Mouse (Mus musculus): ENCODE measurements around the gene Casc3.
A peak's percentile ranks its signal among the peaks of the same experiment; 100 is the strongest.

The Casc3 gene

DNA sequence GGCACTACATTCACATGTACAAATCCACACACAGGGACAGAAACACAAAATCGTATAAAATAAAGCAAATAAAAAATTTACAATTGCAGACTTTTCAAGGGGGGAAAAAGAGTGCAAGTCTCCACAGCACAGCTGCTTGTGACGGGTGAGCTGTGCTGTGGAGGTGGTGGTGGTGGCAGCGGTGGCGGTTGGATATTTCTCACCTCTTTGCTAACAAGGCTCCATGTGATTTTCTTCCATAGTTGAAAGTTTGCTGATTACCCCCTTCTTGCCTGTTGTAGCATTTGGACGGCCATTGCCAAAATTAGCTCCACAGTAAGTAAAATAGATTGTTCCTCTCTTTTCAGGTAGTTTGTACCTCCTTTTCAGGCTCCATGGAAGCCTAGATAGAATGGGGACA, at the start of gene Casc3:
Gene Casc3 (plus strand): TSS at position 301 of the 400 bp plus-strand sequence.
- DNase-seq = no peak

- DNase-seq = no peak
These were observed 48.9 kb upstream of the Casc3 start for GRCm38 (mm10) chr11:98755726-98756380.

DNA sequence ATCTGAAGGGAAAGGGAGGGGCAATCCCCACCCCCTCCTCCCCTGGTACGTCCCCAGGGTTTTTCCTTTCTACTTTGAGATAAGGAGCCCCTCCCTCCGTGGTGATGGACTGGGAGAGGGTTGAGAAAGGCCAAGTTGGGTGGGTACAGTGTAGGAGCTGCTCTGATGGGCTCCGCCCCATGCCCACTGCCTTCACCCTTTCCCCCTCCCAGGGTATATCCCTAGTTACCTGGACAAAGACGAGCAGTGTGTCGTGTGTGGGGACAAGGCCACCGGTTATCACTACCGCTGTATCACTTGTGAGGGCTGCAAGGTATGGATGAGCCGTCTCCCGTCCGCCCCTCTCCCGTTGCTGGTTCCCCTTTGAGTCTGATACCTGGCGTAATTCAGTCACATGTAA, 48.0 kb upstream of the Casc3 start:
- DNase-seq = no peak

- DNase-seq = no peak
These were observed 42.8 kb upstream of the Casc3 start for GRCm38 (mm10) chr11:98761939-98762338.

GRCm38 (mm10) chr11:98762756-98763501, 41.8 kb upstream of the Casc3 start:
- peak; percentile 63 for DNase-seq

DNA sequence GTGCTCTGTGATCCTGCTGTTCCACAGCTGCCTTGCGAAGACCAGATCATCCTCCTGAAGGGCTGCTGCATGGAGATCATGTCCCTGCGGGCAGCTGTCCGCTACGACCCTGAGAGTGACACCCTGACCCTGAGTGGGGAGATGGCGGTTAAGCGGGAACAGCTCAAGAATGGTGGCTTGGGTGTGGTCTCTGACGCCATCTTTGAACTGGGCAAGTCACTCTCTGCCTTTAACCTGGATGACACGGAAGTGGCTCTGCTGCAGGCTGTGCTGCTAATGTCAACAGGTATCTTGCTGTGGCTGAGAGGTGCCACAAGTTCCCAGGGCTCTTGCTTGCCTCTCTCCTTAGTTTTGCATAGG, 41.2 kb upstream of the Casc3 start:
- DNase-seq = no peak

DNA sequence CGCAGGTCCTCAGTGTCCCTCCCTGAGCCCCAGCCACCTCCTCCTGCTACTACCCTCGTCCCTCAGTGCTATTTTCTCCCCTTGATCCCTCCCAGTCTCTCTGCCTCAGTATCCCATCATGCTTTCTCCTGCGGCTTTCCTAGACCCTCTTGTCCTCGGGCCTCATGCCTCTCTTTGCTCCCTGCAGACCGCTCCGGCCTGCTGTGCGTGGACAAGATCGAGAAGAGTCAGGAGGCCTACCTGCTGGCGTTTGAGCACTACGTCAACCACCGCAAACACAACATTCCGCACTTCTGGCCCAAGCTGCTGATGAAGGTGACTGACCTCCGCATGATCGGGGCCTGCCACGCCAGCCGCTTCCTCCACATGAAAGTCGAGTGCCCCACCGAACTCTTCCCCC, 40.6 kb upstream of the Casc3 start:
- no peak for DNase-seq

DNA sequence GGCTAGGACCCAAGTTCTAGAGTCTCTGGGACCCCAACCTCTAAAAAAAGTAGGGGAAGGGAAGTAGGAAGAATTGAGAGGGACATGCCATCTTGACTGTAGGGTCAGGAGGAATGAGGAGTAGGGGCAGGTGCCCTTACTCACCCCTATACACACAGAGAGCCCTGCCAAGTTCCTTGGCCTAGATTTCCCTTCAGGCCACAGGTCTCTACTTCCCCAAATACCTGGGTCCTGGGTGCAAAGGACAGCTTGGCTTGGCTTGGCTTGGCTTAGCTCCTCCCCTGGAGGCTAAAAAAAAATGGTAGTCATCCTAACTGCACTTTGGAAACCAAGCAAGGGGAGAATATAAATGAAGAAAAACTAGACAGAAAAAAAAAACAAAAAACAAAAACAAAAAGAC, 40.0 kb upstream of the Casc3 start:
- peak; percentile 25 for DNase-seq

- DNase-seq = peak; percentile 25
These were observed 39.0 kb upstream of the Casc3 start for GRCm38 (mm10) chr11:98765421-98766309.

DNA sequence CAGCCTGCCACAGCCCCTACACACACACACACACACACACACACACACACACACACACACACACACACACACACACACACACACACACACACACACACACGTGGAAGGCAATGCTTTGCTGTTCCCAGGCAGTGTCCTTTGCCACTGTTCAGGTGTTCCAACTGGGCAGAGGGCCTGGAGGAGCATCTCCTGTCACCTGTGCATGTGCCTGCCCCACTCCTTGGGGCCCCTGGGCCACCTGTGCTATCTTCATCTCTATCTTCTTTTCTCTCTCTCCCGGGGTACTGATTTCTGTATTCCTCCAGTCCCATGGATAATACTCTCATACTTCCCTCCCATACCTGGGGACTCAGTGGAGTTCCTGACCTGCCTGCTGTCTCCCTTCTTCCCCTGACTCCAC, 38.4 kb upstream of the Casc3 start:
- no peak for DNase-seq

DNA sequence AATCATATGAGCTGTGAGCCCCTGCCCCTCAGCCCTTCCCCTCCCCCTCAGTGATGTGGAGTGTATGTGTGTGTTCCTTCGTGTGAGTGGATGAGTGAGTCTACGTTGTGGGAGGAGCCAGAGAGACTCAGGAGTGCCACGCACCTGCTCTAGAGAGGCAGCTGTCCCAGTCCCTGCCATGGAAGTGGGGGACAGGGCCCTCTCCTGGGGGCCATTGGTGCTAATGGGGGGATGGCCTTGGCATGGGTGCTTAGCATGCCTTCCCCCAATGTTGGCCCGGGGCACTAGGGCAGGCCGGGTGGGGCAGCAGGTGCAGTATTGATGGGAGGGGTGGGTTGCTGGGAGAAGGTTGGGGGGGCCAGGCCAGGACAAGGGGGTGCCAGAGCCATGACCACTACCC, 37.9 kb upstream of the Casc3 start:
- DNase-seq = no peak

- DNase-seq = peak; percentile 37
These were observed 37.4 kb upstream of the Casc3 start for GRCm38 (mm10) chr11:98767276-98767675.

- no peak for DNase-seq
These were observed 37.0 kb upstream of the Casc3 start for GRCm38 (mm10) chr11:98767713-98768112.

DNA sequence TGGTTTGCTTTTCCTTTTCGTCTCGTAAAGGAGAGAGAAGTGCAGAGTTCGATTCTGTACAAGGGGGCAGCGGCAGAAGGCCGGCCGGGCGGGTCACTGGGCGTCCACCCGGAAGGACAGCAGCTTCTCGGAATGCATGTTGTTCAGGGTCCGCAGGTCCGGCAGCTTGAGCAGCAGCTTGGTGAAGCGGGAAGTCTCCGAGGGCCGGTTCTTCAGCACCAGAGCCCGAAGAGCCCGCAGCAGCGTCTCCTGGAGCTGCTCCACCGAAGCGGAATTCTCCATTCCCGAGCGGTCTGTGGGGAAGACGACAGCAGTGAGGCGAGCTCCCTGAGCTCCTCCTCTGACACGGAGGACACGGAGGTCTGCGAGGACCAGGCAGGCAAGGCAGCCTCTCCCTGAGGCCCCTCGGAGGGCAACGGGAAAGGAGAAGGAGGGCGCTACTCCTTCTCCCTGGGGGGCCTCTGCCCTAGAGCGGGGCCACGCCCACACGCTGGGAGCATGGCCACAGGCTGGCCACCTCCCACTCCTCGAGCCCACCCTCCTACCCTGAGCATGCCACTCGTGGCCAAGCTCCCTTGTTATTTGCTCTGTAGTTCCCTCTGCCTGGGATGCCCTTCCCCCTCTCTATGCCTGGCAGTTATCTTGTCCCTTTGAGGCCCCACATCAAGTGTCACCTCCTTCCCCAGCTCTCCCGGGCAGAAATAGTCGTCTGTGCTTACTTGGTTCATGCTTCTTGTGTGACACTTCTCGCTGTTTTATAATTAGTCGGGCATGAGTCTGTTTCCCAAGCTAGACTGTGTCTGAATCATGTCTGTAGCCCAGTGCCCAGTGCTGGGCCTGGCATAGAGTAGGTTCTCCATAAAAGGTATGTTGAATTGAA, 36.3 kb upstream of the Casc3 start:
- peak; percentile 43 for DNase-seq

GRCm38 (mm10) chr11:98769007-98769954, 35.4 kb upstream of the Casc3 start:
- DNase-seq = peak; percentile 16

- peak; percentile 23 for DNase-seq
These were observed 34.4 kb upstream of the Casc3 start for GRCm38 (mm10) chr11:98770096-98770975.

DNA sequence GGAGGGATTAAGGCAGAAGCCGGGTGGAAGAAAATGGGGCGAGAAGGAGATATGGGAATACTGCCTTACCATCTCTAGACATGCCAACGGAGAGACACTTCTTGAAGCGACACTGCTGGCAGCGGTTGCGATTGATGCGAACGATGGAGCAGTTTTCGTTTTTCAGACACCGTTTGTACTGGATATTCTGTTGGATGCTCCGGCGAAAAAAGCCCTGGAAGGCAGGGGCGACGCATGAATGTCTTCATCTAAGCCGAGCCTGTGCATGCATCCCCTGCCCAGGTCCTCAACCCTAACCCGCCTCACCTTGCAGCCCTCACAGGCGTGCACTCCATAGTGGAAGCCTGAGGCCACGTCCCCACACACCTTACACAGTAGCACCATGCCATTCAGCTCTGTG, 33.6 kb upstream of the Casc3 start:
- no peak for DNase-seq

GRCm38 (mm10) chr11:98771844-98772525, 32.7 kb upstream of the Casc3 start:
- no peak for DNase-seq

DNA sequence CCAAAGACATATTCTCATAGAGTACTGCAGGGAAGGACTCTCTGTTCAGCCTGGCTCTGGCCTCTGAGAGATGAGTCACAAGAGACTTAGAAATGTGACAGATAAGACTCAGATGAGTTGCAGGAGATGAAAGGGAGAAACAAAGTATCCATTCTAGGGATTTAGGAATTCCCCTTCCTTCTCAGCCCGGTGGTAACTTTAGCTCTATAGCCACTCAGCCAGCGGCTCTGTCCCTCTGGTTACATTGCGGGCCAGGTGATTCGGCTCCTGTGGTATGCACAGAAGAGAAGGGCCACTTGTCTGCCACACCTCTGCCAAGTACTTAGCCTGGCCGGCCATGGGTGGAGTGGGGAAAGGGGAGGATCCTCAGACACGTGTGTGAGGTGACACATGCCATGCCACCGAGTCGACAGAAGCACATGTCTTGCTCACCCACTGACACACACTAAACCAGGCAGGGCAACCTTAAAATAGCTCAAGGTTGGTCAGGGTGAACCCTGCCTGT, 32.0 kb upstream of the Casc3 start:
- DNase-seq = peak; percentile 79
